Mouse (Mus musculus) frontal cortex, adult (tissue): ENCODE measurements around the gene Ccdc6.
A peak's percentile ranks its signal among the peaks of the same experiment; 100 is the strongest.

Experiments used
- ATAC-seq: cut with Nextera tagmentation; 2 replicates; pipeline ENCODE4 v1.9.2; 2017; ENCODE audit warnings: mild to moderate bottlenecking, moderate library complexity, mixed read lengths; ENCODE audit not compliant: low TSS enrichment

Ccdc6 gene

DNA sequence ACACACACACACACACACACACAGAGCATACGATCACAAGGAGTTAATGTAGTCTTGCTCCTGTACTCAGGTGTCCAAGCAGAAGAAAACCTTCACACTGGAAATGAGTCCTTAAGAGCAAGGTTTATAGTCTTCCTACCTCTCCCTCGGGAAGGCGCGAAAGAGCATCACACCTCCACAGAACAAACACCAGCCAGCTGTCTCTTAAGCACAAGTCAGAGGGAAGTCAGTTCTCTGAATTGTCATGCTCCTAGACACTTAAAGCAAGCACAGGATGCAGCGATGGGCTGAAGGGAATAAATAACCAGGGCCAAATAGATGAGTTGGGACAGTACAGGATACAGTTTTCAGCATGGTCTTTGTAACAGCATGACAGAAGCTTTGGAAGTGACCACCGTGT lies 35.8 kb downstream of the Ccdc6 start:
- peak; percentile 62 for ATAC-seq

DNA sequence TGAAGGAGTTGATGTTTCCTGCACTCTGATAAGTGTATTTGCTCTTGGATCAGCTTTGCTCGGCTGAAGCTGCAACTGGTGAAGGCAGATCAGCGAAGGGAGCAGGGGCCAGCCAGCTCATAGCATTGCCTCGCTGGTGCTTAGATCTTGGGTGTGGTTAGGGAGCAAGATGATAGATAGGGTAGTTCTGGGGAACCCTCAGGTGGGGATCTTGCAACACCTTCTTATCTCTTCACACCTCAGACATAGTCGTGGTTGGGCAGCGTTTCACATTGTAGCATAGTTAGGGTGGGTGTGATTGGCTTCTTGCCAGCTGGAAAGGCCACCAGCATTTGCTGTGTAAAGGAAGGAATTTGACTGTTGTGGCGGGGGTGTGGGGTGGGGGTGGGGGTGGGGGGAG lies 36.3 kb downstream of the Ccdc6 start:
- peak; percentile 32 for ATAC-seq

DNA sequence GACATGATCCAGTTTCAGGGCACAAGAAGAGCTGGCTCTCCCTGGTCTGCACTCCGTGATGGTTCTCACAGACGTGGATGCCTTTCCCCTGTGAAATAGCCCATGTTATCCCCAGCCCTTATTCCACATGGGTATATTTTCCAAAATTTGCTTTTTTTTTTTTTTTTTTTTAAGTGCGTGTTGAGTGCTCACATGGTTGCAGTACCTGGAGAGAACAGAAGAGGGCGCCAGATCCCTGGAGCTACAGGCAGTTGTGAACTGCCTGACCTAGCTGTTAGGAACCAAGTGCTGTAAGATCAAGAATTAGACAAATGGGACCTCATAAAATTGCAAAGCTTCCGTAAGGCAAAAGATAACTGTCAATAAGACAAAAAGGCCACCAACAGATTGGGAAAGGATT lies 38.8 kb downstream of the Ccdc6 start:
- ATAC-seq: no peak

DNA sequence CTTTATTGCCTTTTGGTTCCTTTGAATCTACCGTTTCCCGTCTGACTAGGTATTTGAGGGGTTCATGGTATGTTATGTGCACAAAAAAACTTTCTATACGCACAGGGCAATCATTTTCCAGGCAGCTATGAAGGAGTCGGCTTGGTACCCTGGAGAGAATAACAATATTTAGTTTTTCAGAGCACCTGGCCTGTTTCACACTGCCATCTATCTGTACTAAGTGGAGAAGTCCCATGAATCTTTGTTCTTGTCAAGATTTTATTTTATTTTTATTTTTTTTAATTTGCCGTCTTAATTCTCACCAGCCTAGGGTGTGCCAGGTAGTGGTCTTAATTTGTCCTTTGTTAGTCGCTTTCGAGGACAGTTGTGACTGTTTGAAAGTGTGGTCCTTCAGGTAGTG lies 40.7 kb downstream of the Ccdc6 start:
- ATAC-seq: no peak

DNA sequence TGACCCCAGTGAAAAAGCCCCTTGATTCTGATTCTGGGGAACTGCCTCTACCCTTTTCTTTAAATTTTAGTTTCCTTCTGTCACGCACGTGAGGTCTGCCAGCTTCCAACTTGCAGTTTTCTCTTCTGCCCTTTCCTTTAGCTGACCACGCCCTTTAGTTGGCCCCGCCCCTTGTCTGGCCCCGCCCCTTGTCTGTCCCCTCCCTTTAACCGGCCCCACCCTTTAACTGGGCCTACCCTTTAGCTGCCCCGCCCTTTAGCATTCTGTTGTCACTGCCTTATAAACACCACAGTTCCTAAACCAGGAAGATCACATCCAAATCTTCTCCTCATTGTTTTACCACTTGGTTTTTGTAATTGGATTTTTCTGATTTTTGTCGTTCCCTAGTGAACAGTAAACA lies 41.2 kb downstream of the Ccdc6 start:
- ATAC-seq: no peak

DNA sequence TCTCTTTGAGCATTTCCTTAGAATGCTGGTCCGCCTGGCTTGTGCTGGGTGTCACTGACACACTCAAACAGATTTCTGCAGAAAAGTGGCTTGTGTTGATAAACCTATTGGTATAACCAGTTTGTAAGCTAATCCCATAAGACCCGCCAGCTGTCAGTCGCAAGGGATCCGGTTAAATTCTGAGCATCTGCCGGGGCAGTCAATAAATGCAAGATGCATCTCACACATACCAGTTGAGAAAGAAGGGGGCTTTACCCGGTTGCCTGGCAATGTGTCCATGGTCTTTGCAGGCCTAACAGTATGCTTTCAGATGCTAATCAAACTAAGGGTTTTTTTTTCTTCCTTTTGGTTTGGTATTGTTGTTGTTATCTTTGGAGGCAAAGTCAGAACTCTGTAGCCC lies 42.4 kb downstream of the Ccdc6 start:
- no peak for ATAC-seq

DNA sequence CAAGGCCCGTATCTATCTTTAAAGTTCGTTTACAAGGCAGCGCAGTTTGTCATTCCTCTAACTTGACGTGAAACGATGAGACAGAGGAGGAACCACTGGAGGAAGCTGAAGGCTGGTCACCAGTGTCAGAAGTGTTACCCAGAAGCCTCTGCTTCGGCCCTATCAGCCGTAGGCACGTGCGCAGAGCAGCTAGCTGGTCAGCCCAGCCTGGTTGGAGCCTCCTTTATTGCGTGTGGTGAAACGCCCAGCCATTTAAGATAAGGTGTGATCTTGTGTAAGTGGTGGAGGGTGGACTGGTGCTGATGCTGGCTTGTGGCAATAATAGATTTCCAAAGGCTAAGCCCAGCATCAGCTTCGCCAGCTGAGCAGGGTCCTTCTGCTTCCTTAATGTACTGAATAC lies 43.5 kb downstream of the Ccdc6 start:
- ATAC-seq: no peak

DNA sequence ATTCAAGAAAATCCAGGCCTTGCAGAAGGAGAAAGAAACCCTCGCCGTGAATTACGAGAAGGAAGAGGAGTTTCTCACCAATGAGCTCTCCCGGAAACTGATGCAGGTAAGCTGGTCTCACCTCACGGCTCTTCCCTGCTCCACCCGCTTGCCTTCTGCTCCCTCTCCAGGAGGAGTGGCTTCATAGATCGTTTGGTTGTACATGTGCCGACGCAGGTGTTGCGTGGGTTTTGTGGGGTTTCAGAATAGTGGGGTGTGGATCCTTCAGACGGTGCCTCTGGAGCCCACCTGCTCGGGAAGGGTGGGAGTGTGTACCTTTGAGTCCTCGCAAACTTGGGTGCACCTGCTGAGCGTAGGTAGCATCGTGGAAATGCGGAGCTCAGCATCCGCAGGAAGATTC lies 45.7 kb downstream of the Ccdc6 start:
- peak; percentile 60 for ATAC-seq

DNA sequence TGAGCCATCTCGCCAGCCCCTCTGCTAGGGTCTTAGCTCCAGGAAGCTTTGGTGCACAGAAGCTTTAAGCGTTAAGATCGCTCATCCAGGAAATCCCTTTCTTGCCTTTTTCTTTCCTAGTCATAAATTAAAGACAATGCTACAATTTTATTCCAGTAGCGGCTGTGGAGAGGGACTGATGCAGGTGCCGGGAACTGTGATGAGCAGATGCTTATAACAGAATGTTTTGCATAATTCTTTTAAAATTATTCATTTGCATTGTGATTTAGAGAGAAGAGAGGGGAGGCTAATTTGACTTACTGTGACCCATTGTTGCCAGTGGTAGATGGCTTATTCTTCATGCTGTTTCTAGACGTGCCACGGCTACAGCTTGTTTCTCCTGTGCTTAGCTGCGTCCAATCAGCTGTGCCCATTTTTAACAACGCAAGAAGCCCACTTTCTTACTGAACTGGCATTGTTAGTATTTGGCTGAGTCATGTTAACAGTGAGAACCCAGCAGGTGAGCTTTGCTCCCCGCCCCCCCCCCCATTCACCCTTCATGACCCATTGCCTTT lies 47.2 kb downstream of the Ccdc6 start:
- ATAC-seq: no peak

DNA sequence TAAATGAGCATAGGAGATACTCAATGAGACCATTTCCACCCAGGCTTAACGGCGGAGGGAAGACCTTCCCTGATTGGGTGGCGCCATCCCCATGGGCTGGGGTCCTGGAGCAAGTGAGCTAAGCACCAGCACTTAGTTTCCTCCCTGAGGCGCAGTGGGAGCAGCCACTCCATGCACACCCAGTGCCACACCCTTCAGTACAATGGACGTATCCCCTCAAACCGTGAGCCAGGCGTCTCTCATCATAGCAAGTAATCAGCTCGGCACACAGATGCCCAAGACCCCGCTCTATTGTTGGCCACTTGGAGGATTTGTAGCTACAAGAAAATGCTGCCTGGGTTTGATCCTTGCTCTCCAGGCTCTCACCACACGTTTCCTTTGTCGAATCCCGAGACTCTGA lies 49.0 kb downstream of the Ccdc6 start:
- no peak for ATAC-seq

DNA sequence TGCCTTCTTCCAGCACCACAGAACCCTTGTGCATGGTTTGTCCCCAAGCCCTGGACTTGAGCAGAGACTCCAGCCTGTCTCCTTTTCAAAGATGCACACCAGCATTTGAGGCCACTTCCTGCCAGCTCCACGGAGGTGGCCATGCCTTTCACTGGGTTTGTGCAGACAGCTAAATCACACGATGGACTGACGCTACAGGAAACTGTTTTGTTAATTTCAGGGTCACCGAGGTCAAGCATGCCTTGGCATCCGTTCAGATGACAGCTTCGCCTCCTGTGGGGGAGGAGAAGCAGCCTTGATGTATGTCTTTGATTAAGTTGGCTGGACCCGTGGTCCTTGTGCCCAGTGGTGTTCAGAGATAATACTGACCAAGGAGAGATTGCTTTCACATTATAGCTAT lies 52.2 kb downstream of the Ccdc6 start:
- no peak for ATAC-seq

DNA sequence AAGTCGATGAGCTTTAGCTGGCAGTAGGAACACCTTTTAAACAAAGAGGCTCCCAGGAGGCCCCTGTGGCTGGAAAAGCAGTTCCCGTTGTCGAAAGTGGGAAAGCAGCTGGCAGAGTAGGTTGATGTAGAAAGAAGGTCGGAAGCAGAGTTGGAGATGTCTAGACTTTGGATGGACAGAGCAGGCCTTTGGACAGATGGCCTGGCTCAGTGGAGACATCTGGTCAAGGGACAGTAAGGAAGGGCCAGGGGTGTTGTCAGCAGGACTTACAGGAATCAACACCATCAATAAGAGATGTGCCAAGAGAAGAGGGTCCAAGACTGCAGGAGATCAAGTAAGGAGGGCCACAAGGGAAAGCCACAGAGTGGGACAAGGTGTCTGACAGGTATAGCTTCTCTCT lies 53.4 kb downstream of the Ccdc6 start:
- ATAC-seq: no peak

DNA sequence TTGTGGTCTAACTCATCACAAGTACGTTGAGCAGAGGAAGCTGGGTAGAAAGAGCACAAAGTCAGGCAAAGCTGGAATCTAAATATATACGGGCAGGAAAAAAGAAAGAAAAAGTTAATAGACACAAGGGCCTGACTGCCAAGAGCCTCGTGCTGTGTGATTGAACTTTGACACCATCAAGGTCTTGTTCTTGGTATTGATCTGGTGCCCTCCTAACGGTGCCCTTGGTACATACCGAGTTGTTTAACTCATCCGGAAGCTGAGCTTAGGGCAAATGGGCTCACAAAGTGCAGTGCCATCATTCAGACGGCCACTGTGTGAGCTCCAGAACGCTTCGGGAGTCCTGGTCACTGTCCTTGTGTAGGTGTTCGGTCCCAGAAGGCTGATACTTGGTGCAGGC lies 54.2 kb downstream of the Ccdc6 start:
- no peak for ATAC-seq

DNA sequence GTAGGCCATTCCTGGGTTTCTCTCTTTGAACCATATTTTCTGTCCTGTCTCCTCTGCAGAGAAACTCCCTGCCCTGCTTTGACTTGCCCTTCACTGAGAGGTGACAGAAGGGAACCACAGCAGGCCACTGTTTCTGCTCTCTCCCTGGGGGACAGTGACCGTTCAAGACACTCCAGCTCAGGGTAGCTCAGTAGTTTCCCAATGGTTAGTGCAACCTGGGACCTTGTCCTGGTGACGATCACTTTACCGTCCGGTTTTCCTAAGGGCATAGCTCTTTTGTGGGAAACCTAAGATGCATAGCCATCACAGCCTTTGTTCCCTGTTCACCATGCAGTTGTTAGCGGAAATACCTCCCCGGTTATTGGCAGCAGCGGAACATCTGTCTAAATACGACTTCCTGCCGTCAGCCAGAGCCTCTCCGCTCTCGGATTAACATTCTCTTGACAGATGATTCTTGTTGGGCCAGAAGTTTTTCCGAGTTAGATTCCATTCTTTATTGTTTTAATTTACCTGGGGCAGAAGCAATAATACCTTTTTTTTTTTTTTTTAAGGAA lies 55.3 kb downstream of the Ccdc6 start:
- no peak for ATAC-seq

DNA sequence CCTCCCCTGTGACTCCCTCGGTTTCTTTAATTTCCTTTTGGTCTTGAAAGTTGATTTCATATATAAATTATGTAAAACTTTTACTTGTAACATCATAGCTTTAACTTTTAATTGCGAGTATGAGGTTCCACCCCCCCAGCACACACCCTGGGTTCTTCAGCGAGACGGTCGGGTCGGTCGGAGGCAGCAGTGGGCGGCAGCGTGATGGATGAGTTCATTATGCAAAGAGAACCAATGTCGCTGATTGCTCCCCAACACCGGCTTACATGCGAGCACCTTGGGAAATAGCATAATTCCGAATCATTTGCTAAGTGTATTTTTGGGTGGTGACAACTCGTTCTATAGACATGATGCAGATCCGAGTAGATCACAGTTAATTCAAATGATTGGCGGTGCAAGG lies 56.9 kb downstream of the Ccdc6 start:
- no peak for ATAC-seq

DNA sequence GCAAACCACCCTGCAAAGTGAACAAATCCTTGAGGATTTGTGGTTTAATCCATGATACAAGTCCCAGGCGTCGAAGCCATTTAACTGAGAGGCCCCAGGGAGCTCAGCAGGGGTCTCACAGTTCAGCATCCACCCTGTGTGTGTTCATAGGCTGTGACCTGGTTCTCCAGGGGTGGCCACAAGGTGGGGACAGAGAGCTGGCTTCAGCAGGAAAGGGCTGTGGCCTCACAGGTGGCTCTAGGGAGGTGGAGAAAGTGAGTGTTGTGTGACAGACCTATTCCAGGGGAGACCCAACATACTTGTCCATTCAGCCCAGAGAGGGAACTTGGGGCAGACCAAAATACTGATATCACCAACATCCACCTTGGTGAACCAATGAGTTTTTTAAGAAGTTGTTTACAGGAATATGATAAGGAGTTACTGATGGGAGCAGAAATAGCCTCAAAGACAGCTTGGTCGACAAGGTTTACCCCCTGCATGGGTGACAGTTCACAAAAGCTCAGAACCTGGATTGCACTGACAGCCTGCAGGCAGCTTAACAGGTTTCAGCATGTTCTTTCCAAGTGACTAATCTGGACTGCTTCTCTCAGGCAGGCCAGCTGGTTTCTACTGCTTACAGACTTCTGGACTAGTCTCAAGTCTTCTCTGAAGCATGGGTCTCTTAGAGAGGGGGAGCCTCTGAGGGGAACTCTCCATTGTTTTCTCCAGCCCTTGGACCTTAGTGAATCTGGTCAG lies 59.7 kb downstream of the Ccdc6 start:
- no peak for ATAC-seq

DNA sequence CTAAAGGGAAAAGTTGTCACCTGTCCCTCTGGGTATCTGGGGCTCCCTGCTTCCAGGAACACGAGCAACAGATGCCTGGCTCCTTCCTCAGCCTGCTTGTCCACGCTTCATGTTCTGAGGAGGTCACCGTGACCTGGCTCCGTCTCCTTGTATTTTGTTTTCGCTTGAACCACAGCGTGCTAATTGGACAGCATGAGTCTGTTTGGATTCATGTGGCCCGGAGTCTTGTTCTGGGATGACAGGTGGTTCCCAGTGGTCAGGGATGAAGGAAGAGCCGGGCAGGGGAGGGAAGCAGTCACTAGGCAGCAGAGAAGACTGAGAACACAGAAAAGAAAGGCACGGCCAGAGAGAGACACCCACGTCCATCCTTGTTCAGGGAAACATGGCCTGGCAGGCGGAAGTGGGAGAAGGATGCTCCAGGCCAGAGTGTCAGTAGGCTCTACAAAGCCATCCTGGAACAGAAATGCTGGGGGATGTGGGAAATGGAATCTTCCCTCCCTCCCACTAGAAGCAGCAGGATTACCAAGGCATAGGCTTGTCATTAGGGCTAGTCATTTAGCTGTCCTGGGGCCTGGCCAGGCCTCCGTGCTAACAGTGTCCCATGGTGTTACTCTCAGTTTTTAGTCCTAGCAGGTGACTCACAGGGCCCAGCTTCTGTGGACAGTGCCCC lies 62.9 kb downstream of the Ccdc6 start:
- peak; percentile 62 for ATAC-seq

DNA sequence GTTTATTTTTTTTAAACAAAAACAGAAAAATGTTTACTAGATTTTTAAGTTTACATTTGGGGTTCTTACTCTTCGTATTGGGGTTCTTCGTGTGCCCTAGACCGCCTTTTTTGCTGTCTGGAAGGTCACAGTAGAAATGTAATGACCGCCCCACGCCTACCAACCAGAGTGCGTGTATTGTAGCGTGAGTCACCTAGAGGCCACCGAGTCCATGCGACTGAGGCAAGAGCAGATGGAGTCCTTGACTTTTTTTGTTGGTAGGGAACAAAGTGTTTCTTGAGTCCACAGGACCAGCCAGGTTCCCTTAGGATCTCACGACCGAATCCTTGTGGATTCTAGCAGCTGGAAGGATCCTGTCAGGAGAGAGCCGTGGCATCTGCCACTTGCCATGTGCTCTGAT lies 63.9 kb downstream of the Ccdc6 start:
- ATAC-seq: no peak

DNA sequence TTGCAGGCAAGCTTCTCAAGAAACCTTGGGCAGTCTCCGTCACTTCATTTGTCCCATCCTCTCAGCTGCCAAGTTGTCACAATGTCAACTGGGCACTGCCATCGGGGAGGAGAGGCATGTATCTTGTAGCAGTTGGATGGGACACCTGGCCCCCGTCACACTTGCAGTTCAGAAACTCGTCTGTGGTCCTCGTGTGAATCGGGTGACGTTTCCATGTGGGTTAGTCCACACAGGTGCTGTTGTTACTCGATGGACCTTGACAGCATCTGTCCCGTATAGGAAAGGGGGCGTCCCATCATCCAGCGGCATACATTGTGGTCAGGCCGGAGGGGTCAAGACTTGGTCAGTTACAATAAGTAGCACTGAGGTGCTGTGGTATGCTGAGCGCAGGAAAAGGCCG lies 64.6 kb downstream of the Ccdc6 start:
- no peak for ATAC-seq

DNA sequence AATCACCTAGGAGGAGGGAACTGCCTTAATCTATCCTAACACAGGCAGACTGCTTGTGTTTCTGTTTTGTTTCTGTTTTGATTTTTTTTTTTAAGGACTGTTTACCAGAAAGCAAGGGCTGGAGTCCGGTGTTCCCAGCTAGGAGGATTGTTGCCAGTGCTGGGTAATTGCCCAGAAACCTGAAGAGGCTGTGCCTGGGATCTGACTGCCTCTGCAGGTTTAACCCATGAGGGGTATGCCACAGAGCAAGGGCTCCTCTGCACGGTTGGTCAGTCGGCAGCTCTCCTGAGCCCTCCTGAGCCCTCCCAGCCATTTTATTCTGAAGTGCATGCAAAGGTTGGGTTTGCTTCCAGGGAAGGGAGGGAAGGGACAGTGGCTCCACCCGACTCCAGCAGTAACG lies 66.8 kb downstream of the Ccdc6 start:
- no peak for ATAC-seq

DNA sequence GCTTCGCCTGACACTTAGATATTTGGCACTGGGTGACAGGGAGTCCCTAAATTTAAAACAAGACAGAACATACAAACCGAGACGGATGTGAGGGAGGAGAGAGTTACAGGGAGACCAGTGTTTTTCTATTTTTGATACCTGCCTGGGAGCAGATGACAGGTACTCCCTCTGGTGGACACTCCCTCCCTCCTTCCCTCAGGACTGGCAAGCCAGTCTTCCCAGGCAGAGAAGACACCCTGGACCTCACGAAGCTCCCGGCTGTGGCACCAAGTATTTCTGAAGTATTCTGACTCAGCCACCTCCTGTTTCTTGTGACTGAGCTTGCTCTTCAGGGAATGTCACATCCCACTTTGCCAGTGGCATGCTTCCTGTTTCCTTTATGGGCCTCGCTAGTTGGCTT lies 69.0 kb downstream of the Ccdc6 start:
- peak; percentile 80 for ATAC-seq

DNA sequence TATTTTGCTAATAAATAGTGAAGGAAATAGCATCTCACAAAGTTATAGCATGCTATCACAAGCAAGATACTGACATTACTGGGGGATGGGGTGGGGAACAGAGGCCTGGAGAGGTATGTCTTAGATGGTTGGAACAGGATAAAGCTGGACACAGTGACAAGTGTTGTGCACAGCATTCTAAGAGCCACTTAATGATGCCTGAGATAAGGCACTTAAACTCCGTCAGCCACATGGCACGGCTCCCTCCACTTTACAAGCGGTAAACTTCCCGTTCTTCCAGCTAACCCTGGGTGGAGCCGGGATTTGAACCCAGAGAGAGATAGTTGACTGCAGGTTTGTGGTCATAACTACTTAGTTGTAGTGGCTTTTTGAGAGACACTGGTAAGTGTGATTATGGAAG lies 69.5 kb downstream of the Ccdc6 start:
- ATAC-seq: no peak

DNA sequence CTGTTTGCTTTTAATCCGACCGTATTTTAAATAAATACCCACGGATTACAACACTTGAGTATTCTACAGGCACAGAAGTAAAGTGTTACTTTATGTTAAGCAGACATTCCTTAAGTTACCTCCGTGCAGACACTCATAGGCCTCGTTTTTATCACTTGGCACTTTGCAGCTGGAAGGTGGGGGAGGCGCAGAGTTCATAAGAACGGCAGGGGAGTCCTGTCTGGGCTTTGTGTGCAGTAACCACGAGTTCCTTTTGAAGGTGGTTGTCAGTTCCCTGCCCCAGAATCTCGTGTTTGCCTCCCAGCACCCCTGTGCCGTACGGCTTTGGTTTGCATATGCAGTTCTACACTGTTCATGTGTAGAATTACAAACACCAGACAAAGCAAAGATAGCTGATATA lies 70.7 kb downstream of the Ccdc6 start:
- no peak for ATAC-seq
